In the genomic region with DNA sequence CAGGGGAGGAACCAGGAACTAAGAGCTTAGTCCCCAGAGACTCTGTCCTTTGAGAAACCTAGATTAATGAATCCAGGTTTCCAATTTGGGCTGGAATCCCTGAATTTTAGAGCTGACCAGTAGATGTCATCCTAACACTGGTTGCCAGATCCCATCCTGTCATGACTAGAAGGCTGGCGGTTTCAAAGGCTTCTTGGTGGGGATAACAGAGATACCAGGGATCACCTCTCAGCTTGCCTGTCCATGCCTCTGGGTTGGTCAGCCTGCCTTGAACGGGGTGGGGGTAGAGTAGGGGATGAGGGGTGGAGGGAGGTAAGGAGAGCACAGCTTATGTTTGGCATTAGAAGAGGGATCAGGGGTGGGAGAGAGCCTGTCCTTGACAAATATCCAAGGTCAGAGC, we compare ENCODE assay signal across 9 mouse cellular contexts. TPM values are rescaled to one million over a fixed set of nuclear protein-coding genes. Genes with fewer than 3 reads are reported as not detected.
DNase-seq lines count a peak whose midpoint lies in the region; ATAC-seq lines count a peak whose summit lies in the region.
"Had no signal": no experiment of that assay in that cellular context is flagged by ENCODE, and none has a peak within 500 bp of the region (broad histone marks: within the 10 kb centered on the region; RNA-seq: fewer than 3 reads in every experiment).

No protein-coding gene starts in this region.

- DNase-seq in cerebellum, adult 18-20 months: peak; percentile 8 to 20
- peak; percentile 20 for DNase-seq in kidney, postnatal 10 days
- peak; percentile 7 for DNase-seq in ES-CJ7 (ENCODE audit: low read depth, low spot score)
- DNase-seq in spleen, postnatal 14 days (ENCODE audit: low spot score in 2 of 2): no peak
- no peak for DNase-seq in urinary bladder, adult 2 months (ENCODE audit: low spot score)

- H3K4me1 ChIP-seq in kidney, embryonic 15.5 days: no peaks in the 10 kb centered on the region
- H3K4me1 ChIP-seq in hindbrain, embryonic 16.5 days (ENCODE audit: control insufficient read depth, insufficient read depth, low read depth, low read length): no peaks in the 10 kb centered on the region; the same call in 1 of the 2 replicates

- H3K27ac ChIP-seq in kidney, embryonic 15.5 days: no peak overlapping the region
- H3K27ac ChIP-seq in hindbrain, embryonic 16.5 days (ENCODE audit: low read depth, low read length): no peak overlapping the region

- H3K4me2 ChIP-seq in kidney, embryonic 15.5 days: no peak overlapping the region
- H3K4me2 ChIP-seq in hindbrain, embryonic 16.5 days (ENCODE audit: low read length): no peak overlapping the region

- ATAC-seq in cerebellum, adult (ENCODE audit: insufficient number of reproducible peaks, low FRiP score, low TSS enrichment): no peak
- ATAC-seq in kidney, embryonic 15.5 days (replicated peaks; ENCODE audit: low FRiP score): no peak
- peak; percentile 79; the same call in 1 of the 2 replicates for ATAC-seq in hindbrain, embryonic 16.5 days

- no peaks in the 10 kb centered on the region for H3K36me3 ChIP-seq in kidney, embryonic 15.5 days
- H3K36me3 ChIP-seq in hindbrain, embryonic 16.5 days (ENCODE audit: control insufficient read depth, insufficient read depth, low read length): no peaks in the 10 kb centered on the region

- no peak overlapping the region for H3K9ac ChIP-seq in kidney, embryonic 15.5 days
- peak overlapping the region; percentile 33; the same call in 1 of the 2 replicates for H3K9ac ChIP-seq in hindbrain, embryonic 16.5 days (ENCODE audit: low read depth, low read length)

- no peak overlapping the region for H3K4me3 ChIP-seq in kidney, embryonic 15.5 days (replicated peaks)
- H3K4me3 ChIP-seq in hindbrain, embryonic 16.5 days (ENCODE audit: low read length): no peak overlapping the region

- no peaks in the 10 kb centered on the region for H3K9me3 ChIP-seq in kidney, embryonic 15.5 days (replicated peaks)
- H3K9me3 ChIP-seq in hindbrain, embryonic 16.5 days (ENCODE audit: control insufficient read depth, low read length): no peaks in the 10 kb centered on the region

- 21% methylated on average over 2 of the region's 2 CpGs for WGBS in kidney, embryonic 15.5 days
- WGBS in hindbrain, embryonic 16.5 days: 22% methylated on average over 2 of the region's 2 CpGs

- no peaks in the 10 kb centered on the region for H3K27me3 ChIP-seq in kidney, embryonic 15.5 days
- no peaks in the 10 kb centered on the region for H3K27me3 ChIP-seq in hindbrain, embryonic 16.5 days (replicated peaks; ENCODE audit: control insufficient read depth, insufficient read depth, low read length)

RNA-seq across cellular contexts. Expression of a gene that starts 34.0 kb away (rescaled TPM):
- polyA plus RNA-seq in kidney, embryonic 15.5 days (2015; fragmentation: Nextera tagmentation; extraction: Ambion mirVana): not detected in 2 replicates
- not detected in 2 replicates for polyA plus RNA-seq in hindbrain, embryonic 16.5 days (2015; fragmentation: Nextera tagmentation; extraction: Ambion mirVana)
- not detected in 2 replicates for polyA plus RNA-seq in urinary bladder, adult 2 months (2012; rRNA removed)
- polyA plus RNA-seq: C2C12 had no signal

Comparison
In these comparisons a context has a peak if more than half of its experiments do, and no peak if none do; other contexts are left out.
1. DNase-seq: peak in cerebellum, adult 18-20 months (2 of 2), kidney, postnatal 10 days (single experiment) and ES-CJ7 (single experiment); none in spleen, postnatal 14 days (0 of 2) and urinary bladder, adult 2 months (single experiment).